Mouse (Mus musculus): Measurements from ENCODE around the gene Dok7. TPM values are rescaled to one million over a fixed set of nuclear protein-coding genes. Genes with fewer than 3 reads are reported as not detected.

Dok7 gene
- polyA plus RNA-seq, 1 experiment from 2014 or later = 8.0 TPM

DNA sequence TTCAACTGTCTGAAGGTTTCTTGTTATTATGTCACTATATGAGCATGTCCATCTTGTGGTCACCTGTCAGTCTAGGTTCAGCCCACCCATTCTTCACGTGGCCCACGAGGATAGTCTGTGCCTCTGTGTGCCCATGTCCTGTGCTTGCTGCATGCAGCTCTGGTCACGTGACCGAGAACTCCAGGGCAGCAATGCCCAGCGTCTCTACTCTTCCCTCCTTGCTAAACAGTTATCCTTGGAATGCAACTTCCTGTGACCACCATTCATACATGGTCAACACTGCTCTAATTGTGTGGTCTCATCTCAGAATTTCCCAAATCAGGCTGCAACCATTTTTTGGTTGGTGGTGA is 33.0 kb downstream of the Dok7 start:
- no peak overlapping the region for H3K27ac ChIP-seq (replicated peaks)
- H3K4me2 ChIP-seq = no peak overlapping the region
- WGBS = 70% methylated on average over 5 of the region's 5 CpGs
- H3K9me3 ChIP-seq = no peaks in the 10 kb centered on the region
- ATAC-seq (ENCODE audit: extremely low read depth, insufficient number of reproducible peaks, low FRiP score, low TSS enrichment) = no peak
- H3K9ac ChIP-seq = no peak overlapping the region
- H3K4me1 ChIP-seq = no peaks in the 10 kb centered on the region
- H3K36me3 ChIP-seq = peaks cover 41% of the 10 kb centered on the region
- H3K4me3 ChIP-seq = no peak overlapping the region
- H3K27me3 ChIP-seq (replicated peaks) = peaks cover 5% of the 10 kb centered on the region; the same call in 1 of the 2 replicates

DNA sequence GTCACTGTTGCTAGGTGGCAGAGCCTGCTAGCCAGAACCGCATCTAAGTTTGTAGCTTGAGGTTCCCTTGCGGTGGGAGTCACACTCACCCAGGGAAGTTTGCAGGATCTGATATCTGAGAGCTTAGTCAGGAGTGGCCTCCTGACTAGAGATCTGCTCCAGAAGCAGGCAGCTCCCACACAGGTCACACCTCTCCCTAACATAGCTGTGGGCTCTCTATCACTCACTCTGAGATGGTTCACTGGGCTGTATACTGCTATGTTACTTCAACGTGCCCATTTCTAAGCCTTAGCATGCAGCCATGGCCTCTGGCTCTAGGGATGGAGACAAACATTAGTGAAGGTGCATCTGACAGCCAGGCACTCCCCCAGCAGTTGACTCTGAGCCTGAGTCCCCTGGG is 35.1 kb downstream of the Dok7 start:
- Histone ChIP-seq H3K9ac (no peak overlapping the region), H3K27me3 (replicated peaks) (no peaks in the 10 kb centered on the region), H3K4me3 (no peak overlapping the region), H3K4me2 (no peak overlapping the region), H3K4me1 (no peaks in the 10 kb centered on the region), H3K9me3 (no peaks in the 10 kb centered on the region), H3K36me3 (peaks cover 62% of the 10 kb centered on the region), H3K27ac (replicated peaks) (no peak overlapping the region)
- ATAC-seq (ENCODE audit: extremely low read depth, insufficient number of reproducible peaks, low FRiP score, low TSS enrichment) = no peak
- 75% methylated on average over 3 of the region's 3 CpGs for WGBS

DNA sequence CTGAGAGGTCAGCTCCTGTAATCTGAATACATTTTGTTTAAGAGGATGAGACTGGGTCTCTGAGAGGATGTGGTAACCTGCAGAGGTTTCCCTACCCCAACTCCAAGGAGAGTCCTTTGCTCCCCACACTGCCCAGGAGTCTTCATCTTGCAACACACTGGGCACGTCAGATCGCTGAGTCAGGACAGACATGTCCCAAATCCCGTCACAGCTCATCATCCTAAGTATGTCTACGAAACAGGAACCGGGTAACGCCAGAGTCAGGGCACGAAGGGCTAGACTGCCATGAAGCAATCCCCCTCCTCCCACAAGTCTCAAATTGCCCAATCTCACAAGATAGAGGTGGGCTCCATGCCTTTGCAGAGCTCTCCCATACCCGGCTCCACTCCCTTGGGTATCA is 46.5 kb downstream of the Dok7 start:
- no peak overlapping the region for H3K9ac ChIP-seq

DNA sequence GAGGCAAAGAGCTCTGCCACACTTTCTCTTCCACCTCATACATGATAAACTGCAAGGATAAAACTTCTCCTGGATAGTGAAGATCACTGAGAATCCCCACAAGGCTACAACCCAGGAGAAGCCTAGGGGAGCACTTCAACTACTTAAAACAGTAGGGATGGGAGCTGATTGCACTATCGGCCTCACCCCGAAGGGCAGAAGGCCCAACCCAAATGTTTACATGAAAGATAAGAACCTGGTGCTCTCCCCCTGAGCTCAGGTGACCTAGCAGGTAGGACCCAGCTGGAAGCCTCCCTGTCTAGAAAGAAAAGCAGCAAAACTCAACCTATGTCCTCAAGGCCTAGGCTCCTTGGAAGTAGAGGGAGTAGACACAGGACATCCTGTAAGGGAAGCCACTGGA is 47.0 kb downstream of the Dok7 start:
- no peaks in the 10 kb centered on the region; the same call in 1 of the 2 replicates for H3K27me3 ChIP-seq (replicated peaks)
- H3K9ac ChIP-seq = peak overlapping the region; percentile 5; the same call in 1 of the 2 replicates
- 45% methylated on average over 2 of the region's 2 CpGs for WGBS
- H3K27ac ChIP-seq (replicated peaks) = no peak overlapping the region
- no peak for ATAC-seq (ENCODE audit: extremely low read depth, insufficient number of reproducible peaks, low FRiP score, low TSS enrichment)
- peak overlapping the region; percentile 80; the same call in 1 of the 2 replicates for H3K4me3 ChIP-seq
- H3K4me2 ChIP-seq = peak overlapping the region; percentile 75
- H3K36me3 ChIP-seq = peaks cover 41% of the 10 kb centered on the region
- peaks cover 29% of the 10 kb centered on the region for H3K4me1 ChIP-seq
- H3K9me3 ChIP-seq = no peaks in the 10 kb centered on the region

More for the DNA sequence above, 46.5 kb downstream of the Dok7 start:
- H3K27me3 ChIP-seq (replicated peaks) = no peaks in the 10 kb centered on the region; the same call in 1 of the 2 replicates
- no peak overlapping the region for H3K27ac ChIP-seq (replicated peaks)
- peaks cover 46% of the 10 kb centered on the region for H3K36me3 ChIP-seq
- ATAC-seq (ENCODE audit: extremely low read depth, insufficient number of reproducible peaks, low FRiP score, low TSS enrichment) = no peak
- peaks cover 29% of the 10 kb centered on the region for H3K4me1 ChIP-seq
- no peak overlapping the region for H3K4me3 ChIP-seq
- H3K4me2 ChIP-seq = peak overlapping the region; percentile 75; the same call in 1 of the 2 replicates
- WGBS = 87% methylated on average over 8 of the region's 8 CpGs
- H3K9me3 ChIP-seq = no peaks in the 10 kb centered on the region

DNA sequence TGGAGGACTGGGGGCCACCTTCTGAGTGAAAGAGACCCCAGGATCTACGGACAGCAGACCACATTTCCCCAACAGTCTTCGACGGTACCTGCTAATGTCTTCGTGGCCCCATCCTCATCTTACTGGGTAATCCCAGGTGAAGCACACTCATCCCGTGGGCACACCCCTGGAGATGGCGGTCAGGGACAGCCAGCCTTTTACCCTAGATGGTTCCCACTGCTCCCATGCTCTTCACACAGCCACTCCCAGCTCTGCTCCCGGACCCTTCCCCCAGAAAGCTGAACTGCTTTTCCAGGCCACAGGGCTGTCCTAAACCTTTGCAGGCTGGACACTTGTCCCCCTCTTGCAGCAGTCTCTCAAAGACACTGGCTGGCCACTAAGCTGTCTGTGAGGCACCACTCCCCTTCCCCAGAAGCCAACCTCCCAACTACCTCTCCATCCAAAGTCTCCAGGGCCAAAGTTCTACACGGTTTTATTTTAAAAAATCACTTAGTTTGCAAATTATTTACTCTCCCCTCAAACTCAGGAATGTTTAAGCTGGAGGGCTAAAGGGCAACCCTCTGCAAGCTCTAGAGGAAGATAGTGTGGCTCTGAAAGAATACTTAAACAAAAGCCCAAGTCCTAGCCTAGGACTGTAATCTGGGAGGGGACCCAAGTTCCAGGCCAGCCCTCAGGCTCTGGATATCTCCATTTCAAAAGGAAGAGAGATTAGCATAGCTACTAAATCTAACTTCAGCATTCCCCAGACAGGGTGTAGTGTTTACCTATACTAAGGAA is 47.8 kb downstream of the Dok7 start:
- no peak for ATAC-seq (ENCODE audit: extremely low read depth, insufficient number of reproducible peaks, low FRiP score, low TSS enrichment)
- WGBS = 51% methylated on average over 8 of the region's 8 CpGs
- Histone ChIP-seq H3K4me2 (peak overlapping the region; percentile 75), H3K27me3 (replicated peaks) (no peaks in the 10 kb centered on the region; the same call in 1 of the 2 replicates), H3K4me1 (peaks cover 29% of the 10 kb centered on the region), H3K27ac (replicated peaks) (no peak overlapping the region), H3K36me3 (peaks cover 33% of the 10 kb centered on the region), H3K9me3 (no peaks in the 10 kb centered on the region), H3K4me3 (peak overlapping the region; percentile 80), H3K9ac (peak overlapping the region; percentile 87)

DNA sequence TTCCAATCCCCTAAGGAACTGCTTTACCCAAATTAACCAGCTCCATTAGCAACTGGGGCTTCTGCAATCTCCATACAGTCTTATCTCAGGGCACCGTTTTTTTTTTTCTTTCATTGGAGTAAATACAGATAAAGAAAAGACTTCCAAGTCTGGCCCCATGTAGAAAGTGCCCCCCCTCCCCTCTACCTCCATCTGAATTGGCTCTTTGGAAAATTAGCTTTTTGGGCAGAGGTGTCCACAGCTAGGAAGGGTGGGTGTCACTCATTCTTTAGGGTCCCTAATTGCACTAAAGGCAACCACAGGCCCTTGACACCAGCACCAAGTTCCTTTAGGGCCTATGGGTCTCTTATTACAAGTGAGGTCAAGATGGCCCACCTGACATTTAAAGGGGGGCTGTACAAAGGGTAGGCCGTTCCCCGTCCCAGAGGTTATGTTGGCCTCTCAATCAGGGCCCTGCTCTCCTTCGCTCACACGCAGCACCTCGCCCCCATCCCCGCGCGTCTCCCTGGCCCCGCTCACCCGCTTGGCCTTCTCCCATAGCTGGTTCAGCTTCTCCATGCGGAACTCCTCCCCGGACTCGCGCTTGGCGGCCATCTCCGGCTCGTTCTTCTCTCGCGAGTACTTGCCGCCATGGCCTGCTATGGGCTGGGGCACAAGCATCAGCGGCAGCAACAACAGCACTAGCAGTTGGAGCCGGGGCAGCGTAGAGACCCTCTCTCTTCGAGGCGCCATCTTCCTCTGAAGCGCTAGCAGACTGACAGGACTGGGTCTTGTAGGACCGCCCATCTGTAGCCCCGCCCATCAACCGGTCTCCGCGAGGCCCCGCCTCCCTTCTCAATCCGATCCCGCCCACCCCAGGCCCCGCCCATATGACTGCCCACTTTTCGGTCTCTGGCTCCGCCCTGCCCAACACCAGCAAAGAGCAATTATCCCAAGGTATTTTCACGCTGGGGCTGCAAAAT is 48.7 kb downstream of the Dok7 start, which contains the start of gene Lrpap1:
Lrpap1 (minus strand) TSS at position 807 of the 962 bp plus-strand sequence.
- Histone ChIP-seq H3K4me3 (peak within 1 kb of the TSS; percentile 80), H3K27ac (replicated peaks) (peak within 1 kb of the TSS; percentile 76), H3K4me2 (peak within 1 kb of the TSS; percentile 75), H3K27me3 (replicated peaks) (no peaks in the 10 kb centered on the region; the same call in 1 of the 2 replicates), H3K9ac (peak within 1 kb of the TSS; percentile 87), H3K9me3 (no peaks in the 10 kb centered on the region), H3K36me3 (peaks cover 24% of the 10 kb centered on the region), H3K4me1 (peaks cover 29% of the 10 kb centered on the region)
- under 1% methylated on average over 38 of the region's 39 CpGs for WGBS
- peak; percentile 93 for ATAC-seq (ENCODE audit: extremely low read depth, insufficient number of reproducible peaks, low FRiP score, low TSS enrichment)

DNA sequence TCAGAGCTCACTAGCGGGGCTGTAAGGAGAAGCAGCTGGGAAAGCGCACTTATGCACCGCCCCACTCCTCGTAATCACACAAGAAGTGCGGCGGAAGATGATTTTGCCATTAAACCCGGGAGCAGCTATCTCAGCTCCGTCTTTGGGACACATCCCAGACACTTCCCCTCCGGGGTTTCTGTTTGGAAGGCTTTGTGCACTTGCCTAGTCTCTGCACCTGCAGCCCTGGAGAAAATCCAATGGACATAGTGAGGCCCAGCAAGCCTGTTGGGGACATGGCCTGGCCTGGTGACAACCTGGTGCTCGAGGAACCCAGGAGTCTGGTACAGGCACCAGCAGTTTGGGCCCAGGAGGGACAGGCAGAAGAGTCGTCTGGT is 49.3 kb downstream of the Dok7 start:
- peak overlapping the region; percentile 80 for H3K4me3 ChIP-seq
- peak overlapping the region; percentile 75 for H3K4me2 ChIP-seq
- H3K9me3 ChIP-seq = no peaks in the 10 kb centered on the region
- ATAC-seq (ENCODE audit: extremely low read depth, insufficient number of reproducible peaks, low FRiP score, low TSS enrichment) = 0 out of 2 replicates have a peak, but pooled peaks have one; percentile 11
- H3K9ac ChIP-seq = peak overlapping the region; percentile 75
- no peaks in the 10 kb centered on the region; the same call in 1 of the 2 replicates for H3K27me3 ChIP-seq (replicated peaks)
- H3K36me3 ChIP-seq = peaks cover 17% of the 10 kb centered on the region
- H3K4me1 ChIP-seq = peaks cover 29% of the 10 kb centered on the region
- 6% methylated on average over 11 of the region's 11 CpGs for WGBS
- peak overlapping the region; percentile 61 for H3K27ac ChIP-seq (replicated peaks)

DNA sequence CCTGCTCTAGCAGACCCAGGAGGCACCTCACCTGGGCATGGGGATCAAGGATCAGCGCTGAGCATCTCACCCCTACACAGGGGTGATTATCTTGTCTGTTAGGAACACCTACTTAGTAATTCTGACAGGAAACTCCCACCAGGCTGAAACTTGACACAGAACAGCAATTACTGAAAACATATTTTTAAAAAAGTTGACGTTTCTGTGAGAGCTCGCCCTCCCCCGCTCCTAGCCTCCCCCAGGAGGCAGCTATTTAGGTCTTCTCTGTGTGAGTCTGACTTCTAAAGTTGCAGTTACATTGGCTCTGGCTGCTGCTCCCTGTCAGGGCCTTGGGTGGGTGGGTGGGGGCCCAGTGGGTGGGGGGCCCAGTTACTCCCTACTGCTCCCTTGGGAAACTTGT is 55.9 kb downstream of the Dok7 start:
- no peaks in the 10 kb centered on the region for H3K36me3 ChIP-seq
- no peak overlapping the region for H3K4me2 ChIP-seq
- H3K4me1 ChIP-seq = peaks cover 4% of the 10 kb centered on the region
- H3K9me3 ChIP-seq = no peaks in the 10 kb centered on the region
- H3K27me3 ChIP-seq (replicated peaks) = no peaks in the 10 kb centered on the region; the same call in 1 of the 2 replicates
- no peak for ATAC-seq (ENCODE audit: extremely low read depth, insufficient number of reproducible peaks, low FRiP score, low TSS enrichment)
- no peak overlapping the region for H3K4me3 ChIP-seq
- no peak overlapping the region for H3K9ac ChIP-seq
- H3K27ac ChIP-seq (replicated peaks) = no peak overlapping the region
- WGBS = 54% methylated on average over 4 of the region's 4 CpGs

DNA sequence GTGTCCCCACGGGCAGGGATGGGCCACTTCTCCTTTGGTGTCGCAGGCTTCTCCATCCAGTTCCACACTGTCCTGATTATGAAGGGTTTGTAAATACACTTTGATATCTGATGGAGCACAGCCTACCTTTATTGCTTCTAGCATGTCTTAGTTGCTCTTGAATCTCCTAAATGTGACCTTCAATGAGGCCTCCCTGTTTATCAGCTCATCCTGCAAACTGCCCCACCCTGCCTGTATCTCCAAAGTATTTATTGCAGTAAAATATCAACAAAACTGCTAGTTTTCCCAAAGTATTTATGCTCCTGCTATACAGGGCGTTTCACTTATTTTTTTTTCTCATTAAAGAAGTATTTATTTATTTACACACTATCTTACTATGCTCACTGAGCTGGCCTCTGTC is 59.4 kb downstream of the Dok7 start:
- peaks cover 9% of the 10 kb centered on the region; the same call in 1 of the 2 replicates for H3K27me3 ChIP-seq (replicated peaks)
- H3K4me2 ChIP-seq = no peak overlapping the region
- WGBS = 76% methylated on average over 3 of the region's 3 CpGs
- H3K9me3 ChIP-seq = no peaks in the 10 kb centered on the region
- peaks cover 20% of the 10 kb centered on the region for H3K4me1 ChIP-seq
- no peak overlapping the region for H3K27ac ChIP-seq (replicated peaks)
- ATAC-seq (ENCODE audit: extremely low read depth, insufficient number of reproducible peaks, low FRiP score, low TSS enrichment) = no peak
- H3K36me3 ChIP-seq = no peaks in the 10 kb centered on the region
- no peak overlapping the region for H3K9ac ChIP-seq
- no peak overlapping the region for H3K4me3 ChIP-seq

DNA sequence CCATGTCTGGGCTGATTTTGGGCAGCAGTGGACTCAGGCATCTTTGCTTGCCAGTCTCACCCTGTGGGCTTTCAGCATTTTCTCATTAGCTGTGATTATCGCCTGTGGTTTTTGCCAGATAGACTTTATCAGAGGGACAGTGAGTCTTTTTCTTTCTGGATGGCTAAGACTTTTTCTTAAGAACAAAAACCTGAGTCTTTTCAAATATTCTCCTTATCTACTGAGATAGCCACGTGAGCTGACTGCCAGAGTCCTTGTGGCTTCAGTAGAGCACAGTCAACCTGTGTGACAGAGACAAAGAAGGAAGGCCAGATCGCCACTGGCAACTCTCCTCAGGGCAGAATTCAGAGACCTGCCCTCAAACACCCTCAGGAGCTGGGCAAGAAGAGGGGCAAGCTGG is 61.1 kb downstream of the Dok7 start:
- WGBS = 36% methylated on average over 3 of the region's 3 CpGs
- Histone ChIP-seq H3K4me2 (no peak overlapping the region), H3K9me3 (no peaks in the 10 kb centered on the region), H3K36me3 (no peaks in the 10 kb centered on the region), H3K4me3 (no peak overlapping the region), H3K9ac (no peak overlapping the region), H3K4me1 (peaks cover 20% of the 10 kb centered on the region), H3K27ac (replicated peaks) (no peak overlapping the region), H3K27me3 (replicated peaks) (peaks cover 12% of the 10 kb centered on the region; the same call in 1 of the 2 replicates)
- no peak for ATAC-seq (ENCODE audit: extremely low read depth, insufficient number of reproducible peaks, low FRiP score, low TSS enrichment)

DNA sequence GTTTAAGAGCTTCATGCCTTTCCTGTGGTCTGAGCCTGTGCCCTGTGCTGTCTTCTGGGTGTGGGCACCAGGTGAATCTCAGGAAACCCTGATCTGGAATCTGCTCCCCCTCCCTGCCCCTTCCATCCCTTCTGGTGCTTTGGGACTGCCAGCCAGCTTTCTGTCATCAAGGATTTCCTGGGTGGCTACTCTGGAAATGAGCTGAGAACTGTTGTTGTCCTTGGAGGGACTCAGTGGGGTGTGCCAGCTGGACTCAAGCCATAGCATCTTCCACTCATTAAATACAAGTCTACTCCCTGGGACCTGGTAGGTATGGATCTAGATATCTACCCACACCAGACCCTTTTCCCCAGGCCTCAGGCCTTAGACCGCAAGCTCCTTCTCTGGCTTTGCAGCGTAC is 61.9 kb downstream of the Dok7 start:
- H3K9me3 ChIP-seq = no peaks in the 10 kb centered on the region
- no peaks in the 10 kb centered on the region for H3K36me3 ChIP-seq
- H3K4me2 ChIP-seq = no peak overlapping the region
- H3K4me3 ChIP-seq = no peak overlapping the region
- no peak overlapping the region for H3K27ac ChIP-seq (replicated peaks)
- 88% methylated on average over 2 of the region's 2 CpGs for WGBS
- H3K4me1 ChIP-seq = peaks cover 20% of the 10 kb centered on the region
- no peak for ATAC-seq (ENCODE audit: extremely low read depth, insufficient number of reproducible peaks, low FRiP score, low TSS enrichment)
- peaks cover 12% of the 10 kb centered on the region; the same call in 1 of the 2 replicates for H3K27me3 ChIP-seq (replicated peaks)
- H3K9ac ChIP-seq = no peak overlapping the region

Data from heart, embryonic 13.5 days (tissue).